Mouse (Mus musculus): ENCODE measurements around the gene Zfp629. TPM values are rescaled to one million over a fixed set of nuclear protein-coding genes. Genes with fewer than 3 reads are reported as not detected.

Zfp629 gene
- polyA plus RNA-seq (2015; fragmentation: Nextera tagmentation; extraction: Ambion mirVana): 1.7 and 2.2 TPM in 2 replicates

GRCm38 (mm10) chr7:127614891-127615843 is at the start of gene Zfp629:
Zfp629 (minus strand) TSS chr7:127615797.

GRCm38 (mm10) chr7:127588011-127588871 is 27.4 kb downstream of the Zfp629 start, which contains the start of the genes Ccdc189 and Rnf40:
Ccdc189 (minus strand) TSS chr7:127588595.
Rnf40 (plus strand) TSS chr7:127588767.

GRCm38 (mm10) chr7:127572895-127573471 is 42.6 kb downstream of the Zfp629 start, which contains the start of gene Phkg2:
Phkg2 (plus strand) TSS chr7:127573340.

GRCm38 (mm10) chr7:127561340-127561858 is 54.2 kb downstream of the Zfp629 start, which contains the start of gene Tmem265:
Tmem265 (plus strand) TSS chr7:127561390.

Other genes with a start within 250 kb of the Zfp629 start
- gene Zfp747, start 239.7 kb downstream of the Zfp629 start, polyA plus RNA-seq (2015; fragmentation: Nextera tagmentation; extraction: Ambion mirVana): 2.5 TPM in 2 replicates
- 1.3 and 1.8 TPM in 2 replicates for gene 9130019O22Rik, start 228.6 kb downstream of the Zfp629 start, polyA plus RNA-seq (2015; fragmentation: Nextera tagmentation; extraction: Ambion mirVana)
- 1.7 and 1.9 TPM in 2 replicates for gene E430018J23Rik, start 222.2 kb downstream of the Zfp629 start, polyA plus RNA-seq (2015; fragmentation: Nextera tagmentation; extraction: Ambion mirVana)
- 1.7 and 2.2 TPM in 2 replicates for gene Zfp764, start 209.0 kb downstream of the Zfp629 start, polyA plus RNA-seq (2015; fragmentation: Nextera tagmentation; extraction: Ambion mirVana)
- gene Zfp688, start 193.7 kb downstream of the Zfp629 start, polyA plus RNA-seq (2015; fragmentation: Nextera tagmentation; extraction: Ambion mirVana): 17.4 and 22.2 TPM in 2 replicates
- 2.5 and 3.2 TPM in 2 replicates for gene Zfp689, start 166.6 kb downstream of the Zfp629 start, polyA plus RNA-seq (2015; fragmentation: Nextera tagmentation; extraction: Ambion mirVana)
- 27.6 and 29.6 TPM in 2 replicates for gene Prr14, start 156.2 kb downstream of the Zfp629 start, polyA plus RNA-seq (2015; fragmentation: Nextera tagmentation; extraction: Ambion mirVana)
- 8.0 and 13.0 TPM in 2 replicates for gene Fbrs, start 136.6 kb downstream of the Zfp629 start, polyA plus RNA-seq (2015; fragmentation: Nextera tagmentation; extraction: Ambion mirVana)
- gene Srcap, start 103.8 kb downstream of the Zfp629 start, polyA plus RNA-seq (2015; fragmentation: Nextera tagmentation; extraction: Ambion mirVana): 16.1 and 18.0 TPM in 2 replicates
- 9.1 and 10.1 TPM in 2 replicates for gene Gm42715, start 96.2 kb downstream of the Zfp629 start, polyA plus RNA-seq (2015; fragmentation: Nextera tagmentation; extraction: Ambion mirVana)
- 4.8 and 7.5 TPM in 2 replicates for gene Tmem265, start 54.4 kb downstream of the Zfp629 start, polyA plus RNA-seq (2015; fragmentation: Nextera tagmentation; extraction: Ambion mirVana)
- gene Phkg2, start 42.5 kb downstream of the Zfp629 start, polyA plus RNA-seq (2015; fragmentation: Nextera tagmentation; extraction: Ambion mirVana): 30.1 and 30.9 TPM in 2 replicates
- gene Ccdc189, start 27.2 kb downstream of the Zfp629 start, polyA plus RNA-seq (2015; fragmentation: Nextera tagmentation; extraction: Ambion mirVana): 7.6 and 9.4 TPM in 2 replicates
- 22.3 and 22.4 TPM in 2 replicates for gene Rnf40, start 27.0 kb downstream of the Zfp629 start, polyA plus RNA-seq (2015; fragmentation: Nextera tagmentation; extraction: Ambion mirVana)
- 27.9 and 29.8 TPM in 2 replicates for gene Bcl7c, start 93.1 kb upstream of the Zfp629 start, polyA plus RNA-seq (2015; fragmentation: Nextera tagmentation; extraction: Ambion mirVana)
- gene Ctf1, start 96.9 kb upstream of the Zfp629 start, polyA plus RNA-seq (2015; fragmentation: Nextera tagmentation; extraction: Ambion mirVana): 2.5 and 3.2 TPM in 2 replicates
- gene Ctf2, start 116.4 kb upstream of the Zfp629 start, polyA plus RNA-seq (2015; fragmentation: Nextera tagmentation; extraction: Ambion mirVana): 0.15 and 0.26 TPM in 2 replicates
- gene Fbxl19, start 128.7 kb upstream of the Zfp629 start, polyA plus RNA-seq (2015; fragmentation: Nextera tagmentation; extraction: Ambion mirVana): 4.8 and 4.9 TPM in 2 replicates
- gene Orai3, start 154.0 kb upstream of the Zfp629 start, polyA plus RNA-seq (2015; fragmentation: Nextera tagmentation; extraction: Ambion mirVana): 14.0 and 17.9 TPM in 2 replicates
- 13.0 and 14.9 TPM in 2 replicates for gene Setd1a, start 160.9 kb upstream of the Zfp629 start, polyA plus RNA-seq (2015; fragmentation: Nextera tagmentation; extraction: Ambion mirVana)
- gene Gm49388, start 169.8 kb upstream of the Zfp629 start, polyA plus RNA-seq (2015; fragmentation: Nextera tagmentation; extraction: Ambion mirVana): not detected in 2 replicates
- gene Hsd3b7, start 184.8 kb upstream of the Zfp629 start, polyA plus RNA-seq (2015; fragmentation: Nextera tagmentation; extraction: Ambion mirVana): 15.4 and 17.9 TPM in 2 replicates
- 31.5 and 36.4 TPM in 2 replicates for gene Stx4a, start 208.5 kb upstream of the Zfp629 start, polyA plus RNA-seq (2015; fragmentation: Nextera tagmentation; extraction: Ambion mirVana)
- gene Stx1b, start 208.8 kb upstream of the Zfp629 start, polyA plus RNA-seq (2015; fragmentation: Nextera tagmentation; extraction: Ambion mirVana): 0.32 and 0.75 TPM in 2 replicates

All from spleen, postnatal 0 days (tissue).